In the genomic region with DNA sequence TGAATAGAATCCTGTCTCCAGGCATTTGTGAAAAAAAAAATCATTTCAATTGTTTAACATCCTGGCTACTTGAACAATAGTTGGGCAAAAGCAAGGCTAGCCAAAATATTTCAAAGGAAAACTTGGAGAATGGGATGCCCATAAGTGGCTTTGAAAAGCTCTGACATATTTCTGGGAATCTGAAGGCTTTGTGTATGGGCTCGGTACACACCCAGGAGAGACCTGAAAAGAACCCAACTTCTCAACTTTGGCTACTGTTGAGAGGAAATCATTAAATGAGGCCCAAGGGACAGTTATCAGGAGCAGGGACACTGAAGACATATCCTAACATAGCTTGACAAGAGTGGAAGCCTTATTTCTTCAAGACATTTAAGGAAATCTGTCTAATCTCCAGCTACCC, we compare ENCODE assay signal across 23 mouse cellular contexts.
DNase-seq lines count a peak whose midpoint lies in the region; ATAC-seq and TF ChIP-seq lines count a peak whose summit lies in the region.
"Had no signal": no experiment of that assay in that cellular context is flagged by ENCODE, and none has a peak within 500 bp of the region (broad histone marks: within the 10 kb centered on the region; RNA-seq: fewer than 3 reads in every experiment).

No protein-coding gene starts in this region.

- intact Hi-C loops in gastrocnemius, adult 2 months (cut with DNase I) = no loop called here
- intact Hi-C loops in heart, postnatal 14 days (cut with DNase I) = no loop called here

- H3K4me2 ChIP-seq in heart, embryonic 12.5 days = no peak overlapping the region
- H3K4me2 ChIP-seq: embryonic facial prominence, embryonic 12.5 days; forebrain, embryonic 13.5 days; forebrain, embryonic 15.5 days had no signal

- H3K27ac ChIP-seq in gastrocnemius, adult 2 months = peak overlapping the region; percentile 72
- no peak overlapping the region for H3K27ac ChIP-seq in heart, embryonic 12.5 days (ENCODE audit: poor library complexity, severe bottlenecking)
- H3K27ac ChIP-seq: embryonic facial prominence, embryonic 10.5 days; embryonic facial prominence, embryonic 12.5 days; forebrain, embryonic 13.5 days; forebrain, embryonic 15.5 days had no signal

- no peak for TF ChIP-seq CTCF in gastrocnemius, adult 2 months (IDR thresholded peaks at IDR 0.05)

- H3K4me1 ChIP-seq in heart, embryonic 12.5 days (replicated peaks) = no peaks in the 10 kb centered on the region
- H3K4me1 ChIP-seq: embryonic facial prominence, embryonic 12.5 days; forebrain, embryonic 13.5 days; forebrain, embryonic 15.5 days had no signal

- no peak for DNase-seq in gastrocnemius, adult 2 months
- no peak for DNase-seq in gastrocnemius, postnatal 10 days
- DNase-seq in heart, adult 18-20 months = peak; percentile 13 to 52
- DNase-seq in heart, postnatal 14 days = no peak
- peak; percentile 74 for DNase-seq in heart, adult 8-10 months (ENCODE audit: low spot score)
- DNase-seq: adrenal gland, adult 8-10 months; adrenal gland, postnatal 14 days; adrenal gland, postnatal 36 days; B cell, adult 2 months; cerebellum, adult 11-12 months; cerebellum, adult 2 months; cerebellum, adult 9-10 months; cerebellum, postnatal 10 days; cerebellum, postnatal 25 days had no signal

- no peak for ATAC-seq in heart, embryonic 12.5 days (ENCODE audit: insufficient number of reproducible peaks, low FRiP score)
- ATAC-seq: activated CD4-positive, CD25-positive, alpha-beta regulatory T cell, adult 4 months; CD4-positive, CD25-positive, alpha-beta regulatory T cell, adult 4 months; forebrain, embryonic 13.5 days; forebrain, embryonic 15.5 days; Patski had no signal

- WGBS in heart, embryonic 12.5 days = 77% methylated on average over 1 of the region's 1 CpGs

- H3K36me3 ChIP-seq in heart, embryonic 12.5 days = no peaks in the 10 kb centered on the region
- H3K36me3 ChIP-seq: embryonic facial prominence, embryonic 10.5 days; embryonic facial prominence, embryonic 12.5 days; forebrain, embryonic 15.5 days; G1E had no signal

- H3K9me3 ChIP-seq in heart, embryonic 12.5 days (replicated peaks) = no peaks in the 10 kb centered on the region
- H3K9me3 ChIP-seq: embryonic facial prominence, embryonic 10.5 days; embryonic facial prominence, embryonic 12.5 days; forebrain, embryonic 15.5 days had no signal

- H3K9ac ChIP-seq in heart, embryonic 12.5 days = no peak overlapping the region
- H3K9ac ChIP-seq: embryonic facial prominence, embryonic 12.5 days; forebrain, embryonic 13.5 days; forebrain, embryonic 15.5 days had no signal

- H3K27me3 ChIP-seq in heart, embryonic 12.5 days (replicated peaks) = no peaks in the 10 kb centered on the region
- H3K27me3 ChIP-seq: embryonic facial prominence, embryonic 12.5 days; forebrain, embryonic 13.5 days; forebrain, embryonic 15.5 days; Patski had no signal

- no peak overlapping the region for H3K4me3 ChIP-seq in gastrocnemius, adult 2 months
- no peak overlapping the region for H3K4me3 ChIP-seq in heart, embryonic 12.5 days
- H3K4me3 ChIP-seq: embryonic facial prominence, embryonic 10.5 days; embryonic facial prominence, embryonic 12.5 days; forebrain, embryonic 13.5 days; forebrain, embryonic 15.5 days had no signal

Comparison
In these comparisons a context has a peak if more than half of its experiments do, and no peak if none do; other contexts are left out.
1. DNase-seq: peak in heart, adult 18-20 months (2 of 2) and heart, adult 8-10 months (single experiment); none in gastrocnemius, adult 2 months (single experiment), gastrocnemius, postnatal 10 days (single experiment) and heart, postnatal 14 days (0 of 2).